Mouse (Mus musculus): ENCODE results near the gene Fggy. TPM values are rescaled to one million over a fixed set of nuclear protein-coding genes. Genes with fewer than 3 reads are reported as not detected.

The Fggy gene
- polyA plus RNA-seq, 1 experiment from 2014 or later, result 7.5 TPM

DNA sequence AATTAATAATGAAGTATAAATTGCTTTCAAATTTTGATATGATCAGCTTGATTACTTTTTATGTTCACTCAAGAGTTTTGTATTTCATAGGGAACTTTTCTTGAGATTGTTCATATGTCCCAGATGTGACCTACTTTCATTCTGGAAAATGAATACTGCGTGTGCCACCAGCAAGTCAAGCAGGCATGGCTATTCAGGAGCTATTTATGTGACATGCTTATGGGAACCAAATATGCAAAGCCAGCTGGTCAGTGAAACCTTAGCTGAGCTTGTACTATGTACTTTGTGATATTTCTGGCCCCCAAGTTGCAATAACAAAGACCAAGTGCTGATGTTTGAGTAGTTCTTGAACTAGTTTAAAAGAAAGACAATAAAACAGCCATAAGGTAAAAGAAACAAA, 390.6 kb downstream of the Fggy start:
- H3K4me3 ChIP-seq, result no peak overlapping the region
- no peak overlapping the region for H3K27ac ChIP-seq (replicated peaks)
- H3K9ac ChIP-seq, result no peak overlapping the region
- 83% methylated on average over 1 of the region's 1 CpGs for WGBS
- no peaks in the 10 kb centered on the region for H3K9me3 ChIP-seq
- no peaks in the 10 kb centered on the region for H3K27me3 ChIP-seq
- no peaks in the 10 kb centered on the region for H3K36me3 ChIP-seq
- ATAC-seq (ENCODE audit: low FRiP score, low read depth), result no peak
- H3K4me1 ChIP-seq (replicated peaks), result no peaks in the 10 kb centered on the region
- no peak overlapping the region for H3K4me2 ChIP-seq

DNA sequence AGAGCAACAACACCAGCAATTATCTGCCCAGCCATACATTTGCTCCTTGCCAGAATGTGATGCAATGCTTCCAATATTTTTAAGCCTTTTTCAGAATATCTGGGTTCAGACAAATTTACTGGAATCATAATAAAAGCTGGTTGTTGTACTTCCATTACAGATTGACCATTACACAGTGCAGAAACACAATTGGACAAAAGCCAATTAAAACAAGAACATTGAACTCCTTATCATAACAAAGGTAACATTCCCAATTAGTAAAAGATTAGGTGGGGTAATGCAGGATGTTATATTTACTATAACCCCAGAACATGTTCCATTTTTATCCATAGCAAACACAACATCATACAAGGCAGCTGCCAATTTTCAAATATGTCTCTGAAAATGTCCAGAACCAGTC, 396.0 kb downstream of the Fggy start:
- H3K27me3 ChIP-seq, result no peaks in the 10 kb centered on the region
- no peaks in the 10 kb centered on the region for H3K36me3 ChIP-seq
- ATAC-seq (ENCODE audit: low FRiP score, low read depth), result no peak
- H3K9me3 ChIP-seq, result no peaks in the 10 kb centered on the region
- H3K4me3 ChIP-seq, result no peak overlapping the region
- H3K4me2 ChIP-seq, result no peak overlapping the region
- H3K9ac ChIP-seq, result no peak overlapping the region
- no peaks in the 10 kb centered on the region for H3K4me1 ChIP-seq (replicated peaks)
- no peak overlapping the region for H3K27ac ChIP-seq (replicated peaks)

GRCm38 (mm10) chr4:95966928-95967724, 409.8 kb downstream of the Fggy start, which contains the start of gene Hook1:
Gene Hook1, plus strand, starts transcription at chr4:95967240.
- H3K9ac ChIP-seq, result peak within 1 kb of the TSS; percentile 77
- H3K9me3 ChIP-seq, result no peaks in the 10 kb centered on the region
- WGBS, result under 1% methylated on average over 80 of the region's 82 CpGs
- no peaks in the 10 kb centered on the region for H3K36me3 ChIP-seq
- peak; percentile 100 for ATAC-seq (ENCODE audit: low FRiP score, low read depth)
- H3K4me1 ChIP-seq (replicated peaks), result peaks cover 22% of the 10 kb centered on the region
- H3K27ac ChIP-seq (replicated peaks), result peak within 1 kb of the TSS; percentile 88
- no peaks in the 10 kb centered on the region for H3K27me3 ChIP-seq
- H3K4me2 ChIP-seq, result peak within 1 kb of the TSS; percentile 70
- peak within 1 kb of the TSS; percentile 77 for H3K4me3 ChIP-seq
